Mouse (Mus musculus): Measurements from ENCODE around the gene Gm42791.
A peak's percentile ranks its signal among the peaks of the same experiment; 100 is the strongest.

The Gm42791 gene

GRCm38 (mm10) chr5:148869583-148869982, 125.4 kb downstream of the Gm42791 start:
- DNase-seq (ENCODE audit: low spot score) = no peak

DNA sequence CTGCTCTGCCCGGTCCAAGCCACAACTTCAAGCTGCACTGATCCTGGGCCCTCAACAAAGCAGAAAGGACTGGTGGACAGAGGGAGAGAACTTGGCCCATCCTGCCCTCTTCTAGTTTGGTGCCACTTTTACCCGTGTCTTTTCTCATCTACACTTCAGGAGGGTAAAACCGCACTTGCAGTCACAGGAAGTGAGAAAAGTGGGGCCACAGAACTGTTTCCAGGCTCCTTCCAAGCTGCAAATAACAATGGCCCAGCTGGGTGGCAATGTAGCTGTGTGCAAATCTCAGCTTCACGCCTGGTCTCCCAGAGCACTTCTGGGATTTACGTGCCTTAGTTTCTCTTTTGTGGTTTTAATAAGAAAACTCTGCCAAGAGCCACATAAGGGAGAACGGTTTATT, 127.2 kb downstream of the Gm42791 start:
- no peak for DNase-seq (ENCODE audit: low spot score)

DNA sequence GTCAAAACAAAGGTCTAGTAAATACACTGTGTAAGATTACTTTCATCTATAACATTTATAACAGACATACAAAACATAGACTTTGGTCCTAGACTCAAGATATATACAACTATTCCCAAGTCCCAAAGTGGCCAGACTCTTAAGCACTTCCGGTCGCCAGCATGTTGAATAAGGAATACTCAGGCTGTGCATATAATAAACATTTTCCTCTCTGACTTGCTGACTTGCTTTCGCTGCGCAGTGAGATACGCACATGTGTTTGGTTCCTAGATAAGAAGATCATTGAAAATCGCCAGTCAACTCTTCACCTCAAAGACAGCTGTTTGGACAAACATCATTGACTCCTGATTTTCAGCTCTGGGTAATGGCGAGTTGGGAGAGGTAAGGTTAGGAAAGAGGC, 127.8 kb downstream of the Gm42791 start:
- DNase-seq (ENCODE audit: low spot score) = no peak

DNA sequence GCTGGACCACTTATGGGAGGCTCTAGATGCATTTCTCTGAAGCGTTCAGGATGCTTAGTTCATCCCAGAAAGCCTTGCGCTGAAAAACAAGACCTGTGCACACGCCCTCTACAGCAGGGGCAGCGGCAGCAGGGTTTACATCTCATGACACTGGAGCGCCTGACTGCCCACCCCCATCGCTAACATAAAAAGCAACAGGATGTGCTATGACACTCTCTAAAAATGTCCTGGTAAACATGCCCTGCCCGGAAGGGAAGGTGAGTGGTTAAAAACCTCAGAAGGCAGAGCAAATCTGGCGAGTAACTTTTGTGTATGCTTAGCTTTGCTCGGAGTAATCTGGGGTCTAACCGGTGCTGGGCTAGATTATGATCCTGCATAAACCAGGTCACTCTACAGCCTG, 128.4 kb downstream of the Gm42791 start:
- no peak for DNase-seq (ENCODE audit: low spot score)

DNA sequence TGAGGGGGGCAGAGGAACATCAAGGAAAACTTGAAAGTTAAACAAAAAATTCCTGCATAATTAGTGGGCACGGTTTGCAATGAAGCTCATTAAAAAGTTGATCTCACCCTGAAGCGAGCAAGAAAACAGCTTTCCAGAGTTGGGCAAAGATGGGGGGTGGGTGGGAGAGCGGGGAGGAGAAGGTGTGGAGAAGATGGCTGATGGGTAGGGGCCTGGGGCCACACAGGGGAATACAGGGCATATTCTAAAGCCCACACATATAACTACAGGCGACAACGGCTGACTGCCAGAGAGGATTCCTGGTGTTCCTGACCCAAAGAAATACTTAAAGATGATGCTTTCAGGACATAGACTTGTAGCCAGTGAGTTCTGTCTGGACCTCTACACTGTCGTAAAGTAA, 131.5 kb downstream of the Gm42791 start:
- no peak for DNase-seq (ENCODE audit: low spot score)

DNA sequence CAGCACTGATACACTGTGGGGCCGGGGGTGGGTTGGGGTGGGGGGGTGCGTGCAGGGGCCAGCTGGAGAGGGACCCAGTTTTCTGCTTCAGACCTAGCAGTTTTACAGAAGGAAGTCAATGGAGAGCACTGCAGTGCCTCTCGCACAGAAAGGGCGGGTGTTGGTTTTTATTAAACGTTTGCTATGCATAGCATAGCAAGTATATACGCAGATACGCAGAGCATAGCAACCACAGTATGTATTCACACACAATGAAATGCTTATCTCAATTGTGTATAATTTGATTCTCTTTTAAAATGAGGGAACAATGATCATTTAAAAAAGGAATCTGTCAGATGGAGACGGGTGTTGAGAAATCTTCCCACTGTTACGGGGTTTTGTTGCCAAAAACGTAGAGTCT, 132.1 kb downstream of the Gm42791 start:
- DNase-seq (ENCODE audit: low spot score) = no peak

GRCm38 (mm10) chr5:148862136-148862535, 132.8 kb downstream of the Gm42791 start:
- no peak for DNase-seq (ENCODE audit: low spot score)

GRCm38 (mm10) chr5:148857522-148857921, 137.4 kb downstream of the Gm42791 start:
- no peak for DNase-seq (ENCODE audit: low spot score)

- DNase-seq (ENCODE audit: low spot score) = no peak
These were observed 139.9 kb downstream of the Gm42791 start for GRCm38 (mm10) chr5:148855047-148855446.

GRCm38 (mm10) chr5:148854166-148854565, 140.8 kb downstream of the Gm42791 start:
- DNase-seq (ENCODE audit: low spot score) = no peak

GRCm38 (mm10) chr5:148849516-148849915, 145.4 kb downstream of the Gm42791 start:
- no peak for DNase-seq (ENCODE audit: low spot score)

GRCm38 (mm10) chr5:148847032-148847431, 147.9 kb downstream of the Gm42791 start:
- peak; percentile 11 for DNase-seq (ENCODE audit: low spot score)

All from c-Kit-positive CD71-positive TER-119-positive erythroid progenitor cells, embryonic 14.5 days (primary cell).